In the genomic region with DNA sequence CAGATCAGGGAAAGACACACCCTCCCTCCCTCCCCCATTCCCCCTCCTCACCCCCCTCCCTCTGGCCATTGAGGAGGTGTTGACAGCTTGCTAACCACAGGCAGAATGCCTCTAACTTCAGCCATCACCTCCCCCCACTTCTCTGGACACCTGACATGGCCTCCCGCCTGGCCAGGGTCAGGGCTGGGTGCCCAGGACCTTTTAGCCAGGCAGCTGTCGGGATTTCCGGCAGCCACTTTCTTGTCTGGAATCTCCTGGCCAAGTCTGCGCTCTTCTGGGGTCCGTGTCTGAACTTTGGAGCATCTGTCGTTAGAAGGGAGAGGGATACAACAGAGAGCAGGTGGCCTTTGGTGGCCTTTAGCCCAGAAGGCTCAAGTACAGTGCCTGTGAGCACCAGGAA, we compare ENCODE assay signal across 9 mouse cellular contexts. TPM values are rescaled to one million over a fixed set of nuclear protein-coding genes. Genes with fewer than 3 reads are reported as not detected.
DNase-seq lines count a peak whose midpoint lies in the region; ATAC-seq and TF ChIP-seq lines count a peak whose summit lies in the region.
"Had no signal": no experiment of that assay in that cellular context is flagged by ENCODE, and none has a peak within 500 bp of the region (broad histone marks: within the 10 kb centered on the region; RNA-seq: fewer than 3 reads in every experiment).

No protein-coding gene starts in this region.

- peak; percentile 88 to 89 for DNase-seq in cerebellum, postnatal 10 days
- DNase-seq in cerebellum, adult 9-10 months, result no peak
- no peak for DNase-seq in embryonic facial prominence, embryonic 11.5 days (ENCODE audit: low spot score)
- DNase-seq in heart, postnatal 0 days (ENCODE audit: low spot score), result peak; percentile 76
- no peak for DNase-seq in natural killer cell, adult 2 months (ENCODE audit: low spot score in 2 of 2)

- H3K9me3 ChIP-seq in embryonic facial prominence, embryonic 11.5 days (replicated peaks; ENCODE audit: control insufficient read depth, low read length), result no peaks in the 10 kb centered on the region
- 0 out of 2 replicates have a peak, but pooled peaks cover 3% of the 10 kb centered on the region for H3K9me3 ChIP-seq in heart, postnatal 0 days (replicated peaks; ENCODE audit: control insufficient read depth, low read length)
- 0 out of 2 replicates have a peak, but pooled peaks cover 4% of the 10 kb centered on the region for H3K9me3 ChIP-seq in limb, embryonic 13.5 days
- H3K9me3 ChIP-seq in forebrain, embryonic 16.5 days (ENCODE audit: control insufficient read depth, low read length), result no peaks in the 10 kb centered on the region

- WGBS in embryonic facial prominence, embryonic 11.5 days, result 30% methylated on average over 6 of the region's 6 CpGs
- 14% methylated on average over 6 of the region's 6 CpGs for WGBS in heart, postnatal 0 days
- 12% methylated on average over 6 of the region's 6 CpGs for whole genome bisulfite sequencing in limb, embryonic 13.5 days
- WGBS in forebrain, embryonic 16.5 days, result 41% methylated on average over 6 of the region's 6 CpGs

- H3K36me3 ChIP-seq in embryonic facial prominence, embryonic 11.5 days (replicated peaks; ENCODE audit: control insufficient read depth, insufficient read depth, low read depth, low read length), result no peaks in the 10 kb centered on the region
- no peaks in the 10 kb centered on the region for H3K36me3 ChIP-seq in heart, postnatal 0 days (replicated peaks; ENCODE audit: control insufficient read depth, insufficient read depth, low read length)
- no peaks in the 10 kb centered on the region for H3K36me3 ChIP-seq in limb, embryonic 13.5 days
- H3K36me3 ChIP-seq in forebrain, embryonic 16.5 days (ENCODE audit: control insufficient read depth, insufficient read depth), result no peaks in the 10 kb centered on the region

- no peaks in the 10 kb centered on the region for H3K27me3 ChIP-seq in embryonic facial prominence, embryonic 11.5 days (ENCODE audit: control insufficient read depth, insufficient read depth, low read length)
- H3K27me3 ChIP-seq in heart, postnatal 0 days (ENCODE audit: control insufficient read depth, insufficient read depth, low read length), result no peaks in the 10 kb centered on the region
- H3K27me3 ChIP-seq in limb, embryonic 13.5 days, result no peaks in the 10 kb centered on the region
- no peaks in the 10 kb centered on the region for H3K27me3 ChIP-seq in forebrain, embryonic 16.5 days (replicated peaks; ENCODE audit: control insufficient read depth, insufficient read depth, low read length)

- H3K9ac ChIP-seq in embryonic facial prominence, embryonic 11.5 days (replicated peaks; ENCODE audit: low read length), result no peak overlapping the region
- H3K9ac ChIP-seq in heart, postnatal 0 days (replicated peaks; ENCODE audit: low read depth, low read length), result no peak overlapping the region
- H3K9ac ChIP-seq in limb, embryonic 13.5 days, result no peak overlapping the region
- H3K9ac ChIP-seq in forebrain, embryonic 16.5 days (replicated peaks; ENCODE audit: low read depth, low read length), result no peak overlapping the region
- H3K9ac ChIP-seq: liver, embryonic 14.5 days had no signal

- H3K4me1 ChIP-seq in embryonic facial prominence, embryonic 11.5 days (ENCODE audit: control insufficient read depth, insufficient read depth, low read length), result no peaks in the 10 kb centered on the region
- peaks cover 46% of the 10 kb centered on the region for H3K4me1 ChIP-seq in heart, postnatal 0 days (ENCODE audit: control insufficient read depth, insufficient read depth)
- peaks cover 31% of the 10 kb centered on the region for H3K4me1 ChIP-seq in limb, embryonic 13.5 days
- H3K4me1 ChIP-seq in forebrain, embryonic 16.5 days (replicated peaks; ENCODE audit: control insufficient read depth, insufficient read depth, low read length), result 0 out of 2 replicates have a peak, but pooled peaks cover 8% of the 10 kb centered on the region

- H3K27ac ChIP-seq in embryonic facial prominence, embryonic 11.5 days (replicated peaks; ENCODE audit: low read depth, low read length), result no peak overlapping the region
- peak overlapping the region; percentile 87 for H3K27ac ChIP-seq in heart, postnatal 0 days (ENCODE audit: low read depth)
- no peak overlapping the region for H3K27ac ChIP-seq in limb, embryonic 13.5 days
- no peak overlapping the region for H3K27ac ChIP-seq in forebrain, embryonic 16.5 days (ENCODE audit: low read length)
- H3K27ac ChIP-seq: liver, embryonic 14.5 days had no signal

- peak; percentile 59 for TF ChIP-seq EP300 in heart, postnatal 0 days (IDR thresholded peaks at IDR 0.05; ENCODE audit: low read depth)

- TF ChIP-seq CTCF in heart, postnatal 0 days (IDR thresholded peaks at IDR 0.05; ENCODE audit: low read depth), result no peak

- 0 out of 2 replicates have a peak overlapping the region, but pooled peaks have one; percentile 2 for H3K4me2 ChIP-seq in embryonic facial prominence, embryonic 11.5 days (ENCODE audit: low read depth, low read length)
- H3K4me2 ChIP-seq in heart, postnatal 0 days (ENCODE audit: low read depth, low read length), result no peak overlapping the region
- no peak overlapping the region for H3K4me2 ChIP-seq in limb, embryonic 13.5 days (replicated peaks)
- no peak overlapping the region for H3K4me2 ChIP-seq in forebrain, embryonic 16.5 days (ENCODE audit: low read length)

- no peak overlapping the region for H3K4me3 ChIP-seq in embryonic facial prominence, embryonic 11.5 days (ENCODE audit: low read depth, low read length)
- no peak overlapping the region for H3K4me3 ChIP-seq in heart, postnatal 0 days (ENCODE audit: low read depth, low read length)
- no peak overlapping the region for H3K4me3 ChIP-seq in limb, embryonic 13.5 days
- H3K4me3 ChIP-seq in forebrain, embryonic 16.5 days (replicated peaks; ENCODE audit: low read length), result no peak overlapping the region

- ATAC-seq in embryonic facial prominence, embryonic 11.5 days (replicated peaks; ENCODE audit: insufficient number of reproducible peaks, low FRiP score, low TSS enrichment, low read depth), result no peak
- ATAC-seq in heart, postnatal 0 days (ENCODE audit: insufficient read depth, low read depth), result peak; percentile 89
- peak; percentile 58 for ATAC-seq in limb, embryonic 13.5 days (ENCODE audit: low FRiP score, low read depth)
- ATAC-seq in forebrain, embryonic 16.5 days, result no peak
- no peak for ATAC-seq in granulocyte monocyte progenitor cell, adult 5-6 weeks (replicated peaks; ENCODE audit: poor library complexity, severe bottlenecking)

RNA-seq across cellular contexts. Expression of a gene that starts 24.0 kb away (rescaled TPM):
- polyA plus RNA-seq in embryonic facial prominence, embryonic 11.5 days (2014; fragmentation: Nextera tagmentation; extraction: Ambion mirVana), result 1,035 and 1,040 TPM in 2 replicates
- 783 and 913 TPM in 2 replicates for total RNA-seq in heart, postnatal 0 days (2014; rRNA removed; ENCODE audit: low replicate concordance)
- polyA plus RNA-seq in heart, postnatal 0 days (2015; fragmentation: Nextera tagmentation; extraction: Ambion mirVana), result 504 and 531 TPM in 2 replicates
- polyA plus RNA-seq in limb, embryonic 13.5 days (2015; fragmentation: Nextera tagmentation; extraction: Ambion mirVana), result 876 and 951 TPM in 2 replicates
- polyA plus RNA-seq in forebrain, embryonic 16.5 days (2015; fragmentation: Nextera tagmentation; extraction: Ambion mirVana), result 564 and 591 TPM in 2 replicates
- total RNA-seq in granulocyte monocyte progenitor cell, adult 5-6 weeks (2014; fragmentation: Nextera tagmentation), result 2,290 and 2,982 TPM in 2 replicates
- total RNA-seq in granulocyte monocyte progenitor cell, adult 5-6 weeks (2017), result 1,520 and 1,547 TPM in 2 replicates

RNA-seq across cellular contexts. Expression of a gene that starts 32.8 kb away (rescaled TPM):
- polyA plus RNA-seq in embryonic facial prominence, embryonic 11.5 days (2014; fragmentation: Nextera tagmentation; extraction: Ambion mirVana), result 36.9 and 41.2 TPM in 2 replicates
- total RNA-seq in heart, postnatal 0 days (2014; rRNA removed; ENCODE audit: low replicate concordance), result 38.5 and 45.3 TPM in 2 replicates
- polyA plus RNA-seq in heart, postnatal 0 days (2015; fragmentation: Nextera tagmentation; extraction: Ambion mirVana), result 19.0 and 20.1 TPM in 2 replicates
- polyA plus RNA-seq in limb, embryonic 13.5 days (2015; fragmentation: Nextera tagmentation; extraction: Ambion mirVana), result 48.2 and 51.2 TPM in 2 replicates
- polyA plus RNA-seq in forebrain, embryonic 16.5 days (2015; fragmentation: Nextera tagmentation; extraction: Ambion mirVana), result 31.5 and 31.7 TPM in 2 replicates
- 35.0 and 41.7 TPM in 2 replicates for total RNA-seq in granulocyte monocyte progenitor cell, adult 5-6 weeks (2014; fragmentation: Nextera tagmentation)
- 34.2 and 54.3 TPM in 2 replicates for total RNA-seq in granulocyte monocyte progenitor cell, adult 5-6 weeks (2017)

RNA-seq across cellular contexts. Expression of a gene that starts 36.8 kb away (rescaled TPM):
- polyA plus RNA-seq in embryonic facial prominence, embryonic 11.5 days (2014; fragmentation: Nextera tagmentation; extraction: Ambion mirVana), result 52.2 and 55.1 TPM in 2 replicates
- 46.9 and 47.7 TPM in 2 replicates for total RNA-seq in heart, postnatal 0 days (2014; rRNA removed; ENCODE audit: low replicate concordance)
- polyA plus RNA-seq in heart, postnatal 0 days (2015; fragmentation: Nextera tagmentation; extraction: Ambion mirVana), result 9.1 and 10.3 TPM in 2 replicates
- 40.5 and 41.1 TPM in 2 replicates for polyA plus RNA-seq in limb, embryonic 13.5 days (2015; fragmentation: Nextera tagmentation; extraction: Ambion mirVana)
- 9.0 and 10.3 TPM in 2 replicates for polyA plus RNA-seq in forebrain, embryonic 16.5 days (2015; fragmentation: Nextera tagmentation; extraction: Ambion mirVana)
- 44.7 and 46.2 TPM in 2 replicates for total RNA-seq in granulocyte monocyte progenitor cell, adult 5-6 weeks (2014; fragmentation: Nextera tagmentation)
- total RNA-seq in granulocyte monocyte progenitor cell, adult 5-6 weeks (2017), result 13.0 and 14.0 TPM in 2 replicates

RNA-seq across cellular contexts. Expression of a gene that starts 42.0 kb away (rescaled TPM):
- 4.9 and 8.8 TPM in 2 replicates for polyA plus RNA-seq in embryonic facial prominence, embryonic 11.5 days (2014; fragmentation: Nextera tagmentation; extraction: Ambion mirVana)
- 14.9 and 46.8 TPM in 2 replicates for total RNA-seq in heart, postnatal 0 days (2014; rRNA removed; ENCODE audit: low replicate concordance)
- polyA plus RNA-seq in heart, postnatal 0 days (2015; fragmentation: Nextera tagmentation; extraction: Ambion mirVana), result 5.3 and 5.9 TPM in 2 replicates
- 20.1 and 20.5 TPM in 2 replicates for polyA plus RNA-seq in limb, embryonic 13.5 days (2015; fragmentation: Nextera tagmentation; extraction: Ambion mirVana)
- 6.2 and 7.7 TPM in 2 replicates for polyA plus RNA-seq in forebrain, embryonic 16.5 days (2015; fragmentation: Nextera tagmentation; extraction: Ambion mirVana)
- 17.5 and 26.1 TPM in 2 replicates for total RNA-seq in granulocyte monocyte progenitor cell, adult 5-6 weeks (2014; fragmentation: Nextera tagmentation)
- 5.7 and 7.2 TPM in 2 replicates for total RNA-seq in granulocyte monocyte progenitor cell, adult 5-6 weeks (2017)

RNA-seq across cellular contexts. Expression of a gene that starts 42.2 kb away (rescaled TPM):
- 41.9 and 43.5 TPM in 2 replicates for polyA plus RNA-seq in embryonic facial prominence, embryonic 11.5 days (2014; fragmentation: Nextera tagmentation; extraction: Ambion mirVana)
- total RNA-seq in heart, postnatal 0 days (2014; rRNA removed; ENCODE audit: low replicate concordance), result 57.3 and 64.8 TPM in 2 replicates
- polyA plus RNA-seq in heart, postnatal 0 days (2015; fragmentation: Nextera tagmentation; extraction: Ambion mirVana), result 45.8 and 47.1 TPM in 2 replicates
- polyA plus RNA-seq in limb, embryonic 13.5 days (2015; fragmentation: Nextera tagmentation; extraction: Ambion mirVana), result 73.3 and 75.5 TPM in 2 replicates
- polyA plus RNA-seq in forebrain, embryonic 16.5 days (2015; fragmentation: Nextera tagmentation; extraction: Ambion mirVana), result 72.3 and 81.9 TPM in 2 replicates
- 50.3 and 57.3 TPM in 2 replicates for total RNA-seq in granulocyte monocyte progenitor cell, adult 5-6 weeks (2014; fragmentation: Nextera tagmentation)
- total RNA-seq in granulocyte monocyte progenitor cell, adult 5-6 weeks (2017), result 26.0 and 27.0 TPM in 2 replicates

Comparison
In these comparisons a context has a peak if more than half of its experiments do, and no peak if none do; other contexts are left out.
1. DNase-seq: peak in cerebellum, postnatal 10 days (2 of 2) and heart, postnatal 0 days (single experiment); none in cerebellum, adult 9-10 months (single experiment), embryonic facial prominence, embryonic 11.5 days (single experiment) and natural killer cell, adult 2 months (0 of 2).
2. ATAC-seq: peak in heart, postnatal 0 days (single experiment) and limb, embryonic 13.5 days (single experiment); none in embryonic facial prominence, embryonic 11.5 days (single experiment), forebrain, embryonic 16.5 days (single experiment) and granulocyte monocyte progenitor cell, adult 5-6 weeks (single experiment).